In the genomic region with DNA sequence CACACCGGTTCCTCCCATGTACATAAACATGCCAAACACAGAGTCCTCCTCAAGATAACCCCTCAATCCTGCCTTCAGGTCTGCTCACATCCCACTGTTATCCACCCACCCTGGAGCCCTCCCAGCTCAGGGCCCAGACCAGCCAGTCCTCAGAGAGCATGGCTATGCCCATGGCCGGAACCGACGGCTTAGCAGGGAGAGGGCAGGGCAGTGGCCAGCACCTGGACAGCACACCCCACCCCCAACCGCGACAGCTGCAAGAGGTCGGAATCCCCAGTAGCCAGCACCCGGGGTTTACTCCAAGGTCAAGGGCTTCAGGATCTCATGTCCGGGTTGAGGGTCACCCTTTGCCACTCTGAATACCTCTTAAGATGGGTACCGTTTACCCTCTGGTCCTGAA, we compare ENCODE assay signal across 16 mouse cellular contexts. TPM values are rescaled to one million over a fixed set of nuclear protein-coding genes. Genes with fewer than 3 reads are reported as not detected.
"Had no signal": no experiment of that assay in that cellular context is flagged by ENCODE, and none has a peak within 500 bp of the region (broad histone marks: within the 10 kb centered on the region; RNA-seq: fewer than 3 reads in every experiment).

No protein-coding gene starts in this region.

- H3K36me3 ChIP-seq: liver, embryonic 13.5 days; lung, embryonic 15.5 days; midbrain, embryonic 12.5 days had no signal

- DNase-seq: kidney, adult 9 months; kidney, postnatal 36 days; left cerebral cortex, postnatal 4 days; liver; liver, embryonic 13.5 days; liver, postnatal 0 days; lung, postnatal 14 days; right cerebral cortex, postnatal 14 days; thymus, adult 18-20 months; thymus, postnatal 14 days had no signal

- H3K4me3 ChIP-seq: layer of hippocampus, adult 2 months; liver, embryonic 13.5 days; lung, embryonic 15.5 days; midbrain, embryonic 12.5 days had no signal

- H3K9me3 ChIP-seq: liver, embryonic 13.5 days; lung, embryonic 15.5 days; midbrain, embryonic 12.5 days had no signal

- ATAC-seq: liver, postnatal 0 days; midbrain, embryonic 16.5 days had no signal

- H3K27ac ChIP-seq: kidney, postnatal 0 days; layer of hippocampus, adult 2 months; liver, embryonic 13.5 days; lung, embryonic 15.5 days; midbrain, embryonic 12.5 days had no signal

- H3K4me2 ChIP-seq: liver, embryonic 13.5 days; lung, embryonic 15.5 days; midbrain, embryonic 12.5 days had no signal

- H3K9ac ChIP-seq: liver, embryonic 13.5 days; liver, postnatal 0 days; lung, embryonic 15.5 days; midbrain, embryonic 12.5 days had no signal

RNA-seq across cellular contexts. Expression of gene Tbx21, which starts 5.1 kb away (rescaled TPM):
- total RNA-seq: left cerebral cortex, postnatal 10 days had no signal
- polyA plus RNA-seq: kidney, postnatal 0 days; liver, embryonic 13.5 days had no signal
